Mouse (Mus musculus): ENCODE measurements around the gene Dhcr24. TPM values are rescaled to one million over a fixed set of nuclear protein-coding genes. Genes with fewer than 3 reads are reported as not detected.

The Dhcr24 gene
- polyA plus RNA-seq, 1 experiment from 2014 or later, result 8.3 TPM

DNA sequence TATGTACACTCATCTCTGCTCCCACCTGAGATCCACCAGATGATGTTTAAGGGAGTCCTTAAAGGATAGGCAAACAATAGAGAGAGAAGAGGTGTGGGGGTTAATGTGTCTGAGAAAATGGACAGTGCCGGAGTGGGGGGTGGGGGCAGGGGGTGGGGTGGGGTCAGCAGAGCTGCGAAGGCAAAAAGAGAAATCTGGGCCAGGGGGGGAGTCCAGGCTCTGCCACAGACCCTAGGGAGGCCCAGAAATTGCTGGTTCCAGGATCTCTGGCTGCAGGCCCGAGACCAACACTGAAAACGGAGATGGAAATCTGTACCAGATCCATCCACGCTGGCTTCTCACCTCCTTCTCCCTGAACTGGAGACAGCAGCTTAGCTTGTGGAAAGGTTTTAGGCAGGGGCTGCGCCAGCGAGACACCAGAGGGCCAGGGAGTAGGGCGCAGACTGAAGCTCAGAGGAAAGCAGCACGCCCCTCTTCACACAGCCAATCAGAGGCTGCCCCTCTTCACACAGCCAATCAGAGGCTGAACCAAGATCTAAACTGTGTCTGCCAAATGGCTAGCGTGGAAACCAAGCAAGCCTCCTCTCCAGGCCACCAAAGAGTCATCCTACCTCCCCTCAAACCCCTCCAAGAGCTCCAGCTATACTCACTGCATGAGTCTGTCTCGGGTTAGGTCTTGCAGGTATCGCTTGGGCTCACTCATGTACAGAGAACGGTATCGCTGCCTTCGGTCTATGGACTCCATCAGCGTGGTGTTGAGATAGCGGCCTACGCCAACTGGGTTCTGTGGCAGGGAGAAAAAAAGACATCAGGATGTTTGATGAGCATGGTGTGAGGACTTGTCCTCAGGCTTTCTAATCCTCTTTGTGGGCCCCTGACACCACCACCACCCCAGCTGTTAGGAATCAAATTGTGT lies 46.1 kb downstream of the Dhcr24 start:
- Histone ChIP-seq H3K4me3 (ENCODE audit: inconsistent target) (no peak overlapping the region), H3K27ac (no peak overlapping the region)
- 70% methylated on average over 18 of the region's 18 CpGs for WGBS (ENCODE audit: missing documents)

DNA sequence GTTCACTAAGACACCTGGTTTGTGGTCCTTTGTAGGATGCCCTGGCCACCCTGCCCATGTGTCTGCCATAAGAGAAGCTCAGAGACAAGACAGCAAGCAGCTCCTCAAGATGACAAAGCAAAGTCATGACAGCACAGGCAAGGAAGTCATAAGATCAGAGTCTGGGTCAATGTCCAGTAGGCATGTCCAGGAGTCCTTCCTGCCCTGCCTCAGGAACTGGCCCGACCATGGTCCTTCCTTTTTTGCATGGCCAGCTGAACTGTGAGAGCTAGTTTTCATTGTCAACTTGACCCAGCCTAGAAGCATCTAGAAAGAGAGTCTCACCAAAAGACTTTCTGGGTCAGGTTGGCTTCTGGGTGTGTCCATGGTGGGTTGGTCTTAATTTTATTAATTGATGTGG lies 47.1 kb downstream of the Dhcr24 start:
- WGBS (ENCODE audit: missing documents), result 64% methylated on average over 1 of the region's 1 CpGs
- Histone ChIP-seq H3K4me3 (ENCODE audit: inconsistent target) (no peak overlapping the region), H3K79me2 (ENCODE audit: inconsistent target) (no peaks in the 10 kb centered on the region), H3K36me3 (ENCODE audit: inconsistent target) (no peaks in the 10 kb centered on the region), H3K27ac (no peak overlapping the region)

More for the DNA sequence above, 46.1 kb downstream of the Dhcr24 start:
- Histone ChIP-seq H3K36me3 (ENCODE audit: inconsistent target) (no peaks in the 10 kb centered on the region), H3K79me2 (ENCODE audit: inconsistent target) (no peaks in the 10 kb centered on the region)

DNA sequence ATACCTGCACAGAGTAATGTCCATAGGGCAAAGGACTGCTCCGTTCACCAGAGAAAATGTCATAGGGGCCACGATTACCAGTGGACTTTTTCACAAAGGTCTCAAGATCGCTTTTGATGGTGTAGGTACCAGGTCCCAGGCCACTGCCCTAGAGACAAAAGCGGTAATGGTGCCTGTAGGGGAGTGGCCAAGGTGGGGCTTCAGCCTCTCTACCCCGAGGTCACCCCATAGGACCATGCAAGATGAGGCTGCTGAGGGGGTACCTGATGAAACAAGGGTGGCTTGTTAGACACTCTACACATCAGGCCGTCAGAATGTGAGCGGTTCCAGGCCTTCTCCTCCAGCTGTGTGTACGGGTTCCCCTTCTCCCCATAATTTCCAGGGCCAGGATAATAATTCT lies 52.3 kb downstream of the Dhcr24 start:
- WGBS (ENCODE audit: missing documents), result 84% methylated on average over 8 of the region's 8 CpGs
- no peak overlapping the region for H3K27ac ChIP-seq

DNA sequence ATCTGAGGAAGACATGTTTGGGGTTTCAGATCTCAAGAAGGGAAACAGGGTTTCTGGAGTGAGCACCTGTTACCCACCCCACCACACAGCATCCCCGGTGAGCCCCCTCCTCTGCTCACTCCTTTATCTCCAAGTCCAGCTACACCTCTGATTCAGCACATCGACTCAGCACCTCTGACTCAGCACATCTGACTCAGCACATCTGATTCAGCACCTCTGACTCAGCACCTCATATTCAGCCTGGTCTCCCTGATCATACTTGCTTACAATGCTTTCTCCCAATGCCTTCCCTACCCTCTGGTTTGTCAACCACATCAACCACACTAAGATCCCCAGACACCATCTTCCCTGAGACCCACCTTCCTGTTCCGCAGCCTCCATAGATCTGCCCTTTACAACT lies 52.7 kb downstream of the Dhcr24 start:
- Histone ChIP-seq H3K4me3 (ENCODE audit: inconsistent target) (no peak overlapping the region), H3K79me2 (ENCODE audit: inconsistent target) (no peaks in the 10 kb centered on the region), H3K27ac (no peak overlapping the region), H3K36me3 (ENCODE audit: inconsistent target) (no peaks in the 10 kb centered on the region)
- 45% methylated on average over 3 of the region's 3 CpGs for WGBS (ENCODE audit: missing documents)

More for the DNA sequence above, 52.3 kb downstream of the Dhcr24 start:
- no peaks in the 10 kb centered on the region for H3K36me3 ChIP-seq (ENCODE audit: inconsistent target)
- H3K79me2 ChIP-seq (ENCODE audit: inconsistent target), result no peaks in the 10 kb centered on the region
- H3K4me3 ChIP-seq (ENCODE audit: inconsistent target), result no peak overlapping the region

DNA sequence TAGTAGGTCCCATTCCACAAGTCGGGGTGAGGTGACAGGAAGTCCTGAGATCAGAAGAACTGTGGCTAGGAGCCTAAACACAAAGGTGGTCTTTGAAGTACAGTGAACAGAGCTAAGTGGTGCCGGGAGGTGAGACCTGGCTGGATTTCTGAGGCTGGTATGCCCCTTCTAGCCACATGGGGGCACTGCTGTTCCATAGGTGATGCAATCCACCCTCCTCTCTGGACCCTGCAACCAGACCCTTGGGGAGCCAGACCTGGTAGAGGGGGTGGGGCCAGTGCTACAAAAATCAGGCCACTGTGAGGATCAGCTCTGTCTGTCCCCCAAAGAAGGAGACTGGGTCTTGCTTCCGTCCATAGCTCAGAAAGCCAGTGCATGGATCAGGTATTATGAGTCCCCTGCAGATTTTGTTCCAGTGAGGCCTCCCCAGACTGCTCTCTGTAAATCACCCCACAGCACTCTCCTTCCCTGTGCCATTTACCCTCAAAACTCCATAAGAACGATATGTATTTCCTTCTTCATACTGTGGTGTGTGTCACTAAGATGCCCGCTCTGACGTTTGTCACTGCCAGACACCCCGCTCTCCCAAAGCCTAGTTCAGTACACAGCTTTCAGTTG lies 53.5 kb downstream of the Dhcr24 start:
- Histone ChIP-seq H3K27ac (no peak overlapping the region), H3K36me3 (ENCODE audit: inconsistent target) (no peaks in the 10 kb centered on the region), H3K79me2 (ENCODE audit: inconsistent target) (no peaks in the 10 kb centered on the region), H3K4me3 (ENCODE audit: inconsistent target) (no peak overlapping the region)
- 58% methylated on average over 7 of the region's 7 CpGs for WGBS (ENCODE audit: missing documents)

DNA sequence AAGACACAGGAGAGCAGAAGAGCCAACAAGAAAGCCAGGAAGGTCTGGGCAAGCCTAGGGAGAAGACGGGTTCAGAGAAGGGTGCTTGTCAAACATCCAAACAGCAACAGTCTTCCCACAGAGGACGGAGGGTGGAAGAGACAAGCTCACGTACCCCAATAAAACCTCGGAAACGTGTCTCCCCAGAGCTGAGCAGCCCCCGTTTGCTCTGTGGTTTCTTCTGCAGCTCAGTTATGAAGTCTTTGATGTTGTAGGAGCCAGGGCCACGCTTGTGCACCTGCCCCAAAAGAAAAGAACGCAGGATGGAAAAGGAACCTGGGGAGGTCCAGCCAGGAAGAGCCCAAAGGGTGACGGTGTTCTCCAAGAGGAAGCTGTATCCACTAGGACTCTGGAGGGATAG lies 54.0 kb downstream of the Dhcr24 start:
- Histone ChIP-seq H3K27ac (no peak overlapping the region), H3K36me3 (ENCODE audit: inconsistent target) (no peaks in the 10 kb centered on the region), H3K4me3 (ENCODE audit: inconsistent target) (no peak overlapping the region), H3K79me2 (ENCODE audit: inconsistent target) (no peaks in the 10 kb centered on the region)
- 88% methylated on average over 9 of the region's 9 CpGs for WGBS (ENCODE audit: missing documents)

DNA sequence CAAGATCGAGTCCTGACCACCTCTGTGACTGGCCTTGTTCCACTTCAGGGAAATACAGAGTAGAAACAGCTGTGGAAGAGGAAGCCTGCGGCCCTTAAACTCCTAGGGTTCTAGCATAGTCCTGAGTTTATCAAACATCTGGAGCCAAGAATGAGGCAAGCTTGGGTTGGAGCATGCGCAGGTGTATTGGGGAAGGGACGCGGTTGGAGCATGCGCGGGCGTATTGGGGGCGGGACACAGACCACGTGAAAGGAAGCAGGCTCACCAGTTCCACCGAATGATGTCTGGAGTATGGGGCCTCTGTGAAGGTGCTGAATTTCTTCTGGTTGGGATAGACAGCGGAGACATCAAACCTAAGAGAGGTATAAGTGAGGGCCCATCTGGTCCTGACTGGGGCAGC lies 54.8 kb downstream of the Dhcr24 start:
- no peak overlapping the region for H3K27ac ChIP-seq
- WGBS (ENCODE audit: missing documents), result 76% methylated on average over 12 of the region's 12 CpGs

DNA sequence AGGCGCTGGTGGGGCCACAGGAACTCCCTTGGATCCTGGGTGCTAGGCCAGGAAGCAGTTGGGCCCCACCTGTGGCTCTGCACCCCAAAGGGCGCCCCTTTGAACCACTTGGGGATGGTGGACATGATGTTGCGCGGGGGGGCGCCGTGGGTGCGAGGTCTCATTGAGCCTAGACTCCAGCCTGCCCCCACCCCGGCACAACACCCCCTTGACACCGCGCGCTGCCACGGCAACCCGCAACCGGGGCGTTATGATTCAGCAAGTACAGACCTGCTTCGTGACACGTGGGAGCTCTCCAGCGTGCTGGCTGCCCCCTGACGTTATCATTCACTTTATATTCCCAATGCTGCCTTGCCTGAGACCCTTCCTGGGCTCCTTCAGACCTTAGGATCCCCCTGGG lies 56.2 kb downstream of the Dhcr24 start, which contains the start of gene Lexm:
Lexm (minus strand) TSS at position 186 of the 400 bp plus-strand sequence.
- 3% methylated on average over 18 of the region's 19 CpGs for WGBS (ENCODE audit: missing documents)
- no peaks in the 10 kb centered on the region for H3K79me2 ChIP-seq (ENCODE audit: inconsistent target)
- no peaks in the 10 kb centered on the region for H3K36me3 ChIP-seq (ENCODE audit: inconsistent target)
- H3K4me3 ChIP-seq (ENCODE audit: inconsistent target), result no peak within 1 kb of the TSS
- no peak within 1 kb of the TSS for H3K27ac ChIP-seq

More for the DNA sequence above, 54.8 kb downstream of the Dhcr24 start:
- H3K4me3 ChIP-seq (ENCODE audit: inconsistent target), result no peak overlapping the region
- H3K36me3 ChIP-seq (ENCODE audit: inconsistent target), result no peaks in the 10 kb centered on the region
- H3K79me2 ChIP-seq (ENCODE audit: inconsistent target), result no peaks in the 10 kb centered on the region

- Histone ChIP-seq H3K36me3 (ENCODE audit: inconsistent target) (no peaks in the 10 kb centered on the region), H3K4me3 (ENCODE audit: inconsistent target) (no peak overlapping the region), H3K27ac (no peak overlapping the region), H3K79me2 (ENCODE audit: inconsistent target) (no peaks in the 10 kb centered on the region)
- WGBS (ENCODE audit: missing documents), result 82% methylated on average over 4 of the region's 4 CpGs
Observed at GRCm38 (mm10) chr4:106618898-106619297, 58.1 kb downstream of the Dhcr24 start.

DNA sequence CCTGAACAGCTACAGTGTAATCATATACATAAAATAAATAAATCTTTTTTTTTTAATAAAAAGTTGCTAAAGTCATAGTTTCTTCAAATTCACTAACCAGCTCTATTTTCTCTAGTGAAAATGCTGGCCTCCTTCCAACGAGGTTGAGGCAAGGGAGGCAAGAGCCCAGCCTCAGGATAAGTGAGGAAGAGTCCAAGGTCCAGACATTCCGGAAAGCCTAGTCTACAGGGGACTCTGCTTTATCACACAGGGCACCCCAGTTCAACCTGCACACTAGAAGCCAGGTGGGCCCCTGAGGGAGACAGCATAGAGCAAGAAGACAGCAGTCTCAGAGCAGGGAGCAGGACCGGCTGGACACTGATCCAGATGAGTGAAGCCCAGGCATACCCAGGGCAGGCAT lies 60.6 kb downstream of the Dhcr24 start:
- H3K4me3 ChIP-seq (ENCODE audit: inconsistent target), result no peak overlapping the region
- 79% methylated on average over 3 of the region's 3 CpGs for WGBS (ENCODE audit: missing documents)
- no peaks in the 10 kb centered on the region for H3K36me3 ChIP-seq (ENCODE audit: inconsistent target)
- H3K79me2 ChIP-seq (ENCODE audit: inconsistent target), result no peaks in the 10 kb centered on the region
- no peak overlapping the region for H3K27ac ChIP-seq

- Histone ChIP-seq H3K79me2 (ENCODE audit: inconsistent target) (no peaks in the 10 kb centered on the region), H3K4me3 (ENCODE audit: inconsistent target) (no peak within 1 kb of the TSS), H3K36me3 (ENCODE audit: inconsistent target) (no peaks in the 10 kb centered on the region), H3K27ac (no peak within 1 kb of the TSS)
- 25% methylated on average over 16 of the region's 16 CpGs for WGBS (ENCODE audit: missing documents)
Observed at GRCm38 (mm10) chr4:106622030-106622493, 61.2 kb downstream of the Dhcr24 start, which contains the start of gene Ttc22. Gene Ttc22, plus strand, starts transcription at chr4:106622432.

GRCm38 (mm10) chr4:106622712-106623111 lies 61.9 kb downstream of the Dhcr24 start:
- Histone ChIP-seq H3K27ac (no peak overlapping the region), H3K79me2 (ENCODE audit: inconsistent target) (no peaks in the 10 kb centered on the region), H3K36me3 (ENCODE audit: inconsistent target) (no peaks in the 10 kb centered on the region), H3K4me3 (ENCODE audit: inconsistent target) (no peak overlapping the region)
- WGBS (ENCODE audit: missing documents), result 33% methylated on average over 21 of the region's 28 CpGs

- Histone ChIP-seq H3K79me2 (ENCODE audit: inconsistent target) (no peaks in the 10 kb centered on the region), H3K4me3 (ENCODE audit: inconsistent target) (no peak overlapping the region), H3K36me3 (ENCODE audit: inconsistent target) (no peaks in the 10 kb centered on the region), H3K27ac (no peak overlapping the region)
- WGBS (ENCODE audit: missing documents), result 91% methylated on average over 10 of the region's 10 CpGs
Observed at GRCm38 (mm10) chr4:106624271-106624670, 63.4 kb downstream of the Dhcr24 start.

DNA sequence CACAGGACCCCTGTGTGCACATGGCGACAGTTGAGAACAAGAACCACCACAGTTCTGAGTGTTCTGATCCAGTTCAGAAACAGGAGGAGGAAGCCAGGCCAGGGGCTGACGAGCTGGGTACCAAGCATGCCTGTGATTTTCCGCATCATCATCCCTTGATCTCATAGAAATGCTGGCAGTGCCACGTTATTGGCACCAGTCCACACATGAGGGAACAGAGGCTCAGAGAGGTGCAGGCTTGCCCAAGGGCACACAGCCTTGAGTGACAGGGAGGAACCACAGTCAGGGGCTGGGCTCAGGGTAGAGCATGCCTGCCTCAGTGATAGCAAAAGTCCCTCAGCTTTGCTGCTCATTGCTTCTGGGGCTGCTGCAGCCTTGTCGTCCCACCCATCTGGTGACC lies 67.0 kb downstream of the Dhcr24 start:
- WGBS (ENCODE audit: missing documents), result 70% methylated on average over 5 of the region's 5 CpGs
- Histone ChIP-seq H3K36me3 (ENCODE audit: inconsistent target) (no peaks in the 10 kb centered on the region), H3K4me3 (ENCODE audit: inconsistent target) (no peak overlapping the region), H3K27ac (no peak overlapping the region), H3K79me2 (ENCODE audit: inconsistent target) (no peaks in the 10 kb centered on the region)

All from macrophage (primary cell).